Mouse (Mus musculus): ENCODE data around the gene Tnxb. TPM values are rescaled to one million over a fixed set of nuclear protein-coding genes. Genes with fewer than 3 reads are reported as not detected.

Gene Tnxb
- polyA plus RNA-seq, 1 experiment: 34.1 TPM

DNA sequence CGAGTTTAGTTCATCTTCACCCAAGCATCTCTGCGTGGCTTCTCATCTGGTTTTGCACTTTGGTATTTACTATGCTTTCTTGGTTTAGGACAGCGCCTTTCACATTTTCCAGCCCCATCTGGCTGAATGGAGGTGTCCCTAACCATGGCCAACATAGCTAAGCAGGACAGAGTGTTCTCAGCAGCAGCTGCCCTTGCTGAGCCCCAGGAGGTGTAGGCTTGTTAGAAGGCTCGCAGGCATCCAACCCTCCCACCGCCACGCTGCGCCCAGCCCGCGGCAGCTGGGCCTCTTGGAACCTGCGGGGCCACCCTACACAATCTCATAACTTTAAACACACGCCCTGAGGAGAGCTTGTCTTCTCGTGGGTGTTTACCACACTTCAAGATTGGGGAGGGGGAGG, 6.3 kb downstream of the Tnxb start:
- H3K4me1 ChIP-seq (ENCODE audit: control insufficient read depth, insufficient read depth, insufficient read length): no peaks in the 10 kb centered on the region; the same call in 1 of the 2 replicates
- no peaks in the 10 kb centered on the region for H3K36me3 ChIP-seq (ENCODE audit: control insufficient read depth, insufficient read depth, low read length)
- DNase-seq (ENCODE audit: low read depth in 1 of 2, low spot score in 2 of 2): no peak
- no peak overlapping the region for H3K27ac ChIP-seq (ENCODE audit: insufficient read depth, low read length)
- 81% methylated on average over 12 of the region's 12 CpGs for WGBS
- H3K4me3 ChIP-seq (ENCODE audit: extremely low read depth, insufficient read depth, insufficient read length): no peak overlapping the region
- H3K27me3 ChIP-seq (ENCODE audit: control insufficient read depth, insufficient read depth, low read length): peaks cover 3% of the 10 kb centered on the region; the same call in 1 of the 2 replicates
- no peak for TF ChIP-seq CTCF (IDR thresholded peaks at IDR 0.05; ENCODE audit: extremely low read depth, insufficient read depth, insufficient read length, insufficient replicate concordance)
- no peak for TF ChIP-seq POLR2A (IDR thresholded peaks at IDR 0.05; ENCODE audit: low read depth, low read length)

GRCm38 (mm10) chr17:34680191-34680590, 9.9 kb downstream of the Tnxb start:
- Histone ChIP-seq H3K4me3 (ENCODE audit: extremely low read depth, insufficient read depth, insufficient read length) (no peak overlapping the region), H3K27me3 (ENCODE audit: control insufficient read depth, insufficient read depth, low read length) (no peaks in the 10 kb centered on the region; the same call in 1 of the 2 replicates), H3K27ac (ENCODE audit: insufficient read depth, low read length) (no peak overlapping the region), H3K4me1 (ENCODE audit: control insufficient read depth, insufficient read depth, insufficient read length) (peaks cover 4% of the 10 kb centered on the region; the same call in 1 of the 2 replicates), H3K36me3 (ENCODE audit: control insufficient read depth, insufficient read depth, low read length) (no peaks in the 10 kb centered on the region)
- no peak for TF ChIP-seq CTCF (IDR thresholded peaks at IDR 0.05; ENCODE audit: extremely low read depth, insufficient read depth, insufficient read length, insufficient replicate concordance)
- TF ChIP-seq POLR2A (IDR thresholded peaks at IDR 0.05; ENCODE audit: low read depth, low read length): no peak
- no peak for DNase-seq (ENCODE audit: low read depth in 1 of 2, low spot score in 2 of 2)
- 84% methylated on average over 26 of the region's 26 CpGs for WGBS

DNA sequence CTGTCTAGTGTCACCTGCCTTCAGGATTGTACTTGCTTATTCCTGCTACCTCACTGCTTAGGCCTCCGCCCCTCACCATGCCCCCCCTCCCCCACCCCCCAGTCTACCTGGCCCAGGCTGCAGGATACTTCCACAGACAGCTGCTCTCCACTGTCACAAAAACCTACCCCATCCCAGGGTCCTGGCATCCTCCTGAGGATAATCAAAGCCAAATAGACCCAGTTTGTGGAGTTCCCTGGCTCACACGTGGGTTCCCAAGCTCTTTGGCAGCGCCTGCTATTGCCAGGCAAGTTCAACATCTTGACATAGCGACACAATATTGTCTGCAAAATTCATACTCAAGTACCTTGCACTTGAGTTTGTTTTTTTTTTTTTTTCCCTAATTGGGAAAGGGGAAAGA, 10.3 kb downstream of the Tnxb start:
- WGBS: 58% methylated on average over 4 of the region's 4 CpGs
- Histone ChIP-seq H3K4me1 (ENCODE audit: control insufficient read depth, insufficient read depth, insufficient read length) (peaks cover 4% of the 10 kb centered on the region; the same call in 1 of the 2 replicates), H3K27ac (ENCODE audit: insufficient read depth, low read length) (no peak overlapping the region), H3K27me3 (ENCODE audit: control insufficient read depth, insufficient read depth, low read length) (no peaks in the 10 kb centered on the region; the same call in 1 of the 2 replicates), H3K4me3 (ENCODE audit: extremely low read depth, insufficient read depth, insufficient read length) (no peak overlapping the region), H3K36me3 (ENCODE audit: control insufficient read depth, insufficient read depth, low read length) (no peaks in the 10 kb centered on the region)
- TF ChIP-seq POLR2A (IDR thresholded peaks at IDR 0.05; ENCODE audit: low read depth, low read length) (no peak), CTCF (IDR thresholded peaks at IDR 0.05; ENCODE audit: extremely low read depth, insufficient read depth, insufficient read length, insufficient replicate concordance) (no peak)
- no peak for DNase-seq (ENCODE audit: low read depth in 1 of 2, low spot score in 2 of 2)

DNA sequence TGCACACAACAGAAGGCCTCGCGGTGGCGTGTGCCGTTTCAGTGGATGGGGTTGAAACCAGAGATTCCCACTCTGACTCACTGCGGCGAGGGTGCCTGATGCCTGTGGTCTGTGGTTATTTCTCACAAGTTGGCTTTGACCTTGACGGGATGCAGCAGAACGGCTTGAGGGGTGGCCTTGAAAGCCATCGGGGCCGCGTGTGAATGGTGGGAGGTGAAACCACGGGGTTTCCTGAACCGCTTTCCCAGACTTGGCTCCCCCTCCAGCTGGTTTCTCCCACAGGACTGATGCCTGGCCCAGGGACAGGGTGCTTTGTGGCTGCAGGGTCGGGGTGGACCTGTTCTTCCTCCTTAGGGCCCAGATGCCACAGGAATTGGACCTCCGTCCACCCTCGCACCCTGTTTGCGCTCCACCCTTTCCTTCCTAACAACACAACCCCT, 10.8 kb downstream of the Tnxb start:
- Histone ChIP-seq H3K4me1 (ENCODE audit: control insufficient read depth, insufficient read depth, insufficient read length) (peaks cover 4% of the 10 kb centered on the region; the same call in 1 of the 2 replicates), H3K27ac (ENCODE audit: insufficient read depth, low read length) (no peak overlapping the region), H3K4me3 (ENCODE audit: extremely low read depth, insufficient read depth, insufficient read length) (no peak overlapping the region), H3K27me3 (ENCODE audit: control insufficient read depth, insufficient read depth, low read length) (no peaks in the 10 kb centered on the region; the same call in 1 of the 2 replicates), H3K36me3 (ENCODE audit: control insufficient read depth, insufficient read depth, low read length) (no peaks in the 10 kb centered on the region)
- TF ChIP-seq CTCF (IDR thresholded peaks at IDR 0.05; ENCODE audit: extremely low read depth, insufficient read depth, insufficient read length, insufficient replicate concordance): no peak
- no peak for TF ChIP-seq POLR2A (IDR thresholded peaks at IDR 0.05; ENCODE audit: low read depth, low read length)
- 3% methylated on average over 17 of the region's 17 CpGs for WGBS
- no peak for DNase-seq (ENCODE audit: low read depth in 1 of 2, low spot score in 2 of 2)

- Histone ChIP-seq H3K27me3 (ENCODE audit: control insufficient read depth, insufficient read depth, low read length) (no peaks in the 10 kb centered on the region; the same call in 1 of the 2 replicates), H3K4me3 (ENCODE audit: extremely low read depth, insufficient read depth, insufficient read length) (no peak overlapping the region), H3K36me3 (ENCODE audit: control insufficient read depth, insufficient read depth, low read length) (no peaks in the 10 kb centered on the region), H3K4me1 (ENCODE audit: control insufficient read depth, insufficient read depth, insufficient read length) (peaks cover 4% of the 10 kb centered on the region; the same call in 1 of the 2 replicates), H3K27ac (ENCODE audit: insufficient read depth, low read length) (0 out of 2 replicates have a peak overlapping the region, but pooled peaks have one; percentile 28)
- whole genome bisulfite sequencing: 79% methylated on average over 11 of the region's 11 CpGs
- TF ChIP-seq POLR2A (IDR thresholded peaks at IDR 0.05; ENCODE audit: low read depth, low read length): no peak
- TF ChIP-seq CTCF (IDR thresholded peaks at IDR 0.05; ENCODE audit: extremely low read depth, insufficient read depth, insufficient read length, insufficient replicate concordance): no peak
- no peak for DNase-seq (ENCODE audit: low read depth in 1 of 2, low spot score in 2 of 2)
Observed at GRCm38 (mm10) chr17:34681881-34682536, 11.7 kb downstream of the Tnxb start.

DNA sequence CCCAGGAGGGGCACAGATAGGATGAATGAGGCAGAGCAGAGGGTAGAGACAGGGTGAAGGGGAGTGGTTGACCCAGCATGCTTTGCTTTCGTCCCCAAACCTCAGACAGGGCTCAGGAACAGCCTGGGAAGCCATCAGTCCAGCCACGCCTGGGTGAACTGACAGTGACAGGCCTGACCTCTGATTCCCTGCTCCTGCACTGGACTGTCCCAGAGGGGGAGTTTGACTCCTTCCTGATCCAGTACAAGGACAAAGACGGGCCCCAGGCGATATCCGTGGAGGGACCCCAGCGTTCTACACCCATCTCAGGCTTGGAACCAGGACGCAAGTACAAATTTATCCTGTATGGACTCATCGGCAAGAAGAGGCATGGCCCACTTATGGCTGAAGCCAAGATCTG, 12.8 kb downstream of the Tnxb start:
- no peak overlapping the region for H3K4me3 ChIP-seq (ENCODE audit: extremely low read depth, insufficient read depth, insufficient read length)
- no peaks in the 10 kb centered on the region for H3K36me3 ChIP-seq (ENCODE audit: control insufficient read depth, insufficient read depth, low read length)
- DNase-seq (ENCODE audit: low read depth in 1 of 2, low spot score in 2 of 2): no peak
- peaks cover 4% of the 10 kb centered on the region; the same call in 1 of the 2 replicates for H3K4me1 ChIP-seq (ENCODE audit: control insufficient read depth, insufficient read depth, insufficient read length)
- no peaks in the 10 kb centered on the region; the same call in 1 of the 2 replicates for H3K27me3 ChIP-seq (ENCODE audit: control insufficient read depth, insufficient read depth, low read length)
- H3K27ac ChIP-seq (ENCODE audit: insufficient read depth, low read length): no peak overlapping the region
- WGBS: 75% methylated on average over 8 of the region's 8 CpGs
- TF ChIP-seq POLR2A (IDR thresholded peaks at IDR 0.05; ENCODE audit: low read depth, low read length): no peak
- no peak for TF ChIP-seq CTCF (IDR thresholded peaks at IDR 0.05; ENCODE audit: extremely low read depth, insufficient read depth, insufficient read length, insufficient replicate concordance)

Measured in spleen, adult 2 months (tissue).